Mouse (Mus musculus) kidney, postnatal 25 days (tissue): ENCODE measurements around the gene Aco2.
"Not testable (repeated sequence)": the region's sequence is repeated elsewhere in the genome, so short reads cannot be mapped to it uniquely, and the experiment has no call there.

Experiments
- DNase-seq, 2 experiments: peaks; one replicate each; pipeline ENCODE4 v3.0.0; 2021; ENCODE audit warnings: mixed read lengths in 2 of 2

Aco2 gene

DNA sequence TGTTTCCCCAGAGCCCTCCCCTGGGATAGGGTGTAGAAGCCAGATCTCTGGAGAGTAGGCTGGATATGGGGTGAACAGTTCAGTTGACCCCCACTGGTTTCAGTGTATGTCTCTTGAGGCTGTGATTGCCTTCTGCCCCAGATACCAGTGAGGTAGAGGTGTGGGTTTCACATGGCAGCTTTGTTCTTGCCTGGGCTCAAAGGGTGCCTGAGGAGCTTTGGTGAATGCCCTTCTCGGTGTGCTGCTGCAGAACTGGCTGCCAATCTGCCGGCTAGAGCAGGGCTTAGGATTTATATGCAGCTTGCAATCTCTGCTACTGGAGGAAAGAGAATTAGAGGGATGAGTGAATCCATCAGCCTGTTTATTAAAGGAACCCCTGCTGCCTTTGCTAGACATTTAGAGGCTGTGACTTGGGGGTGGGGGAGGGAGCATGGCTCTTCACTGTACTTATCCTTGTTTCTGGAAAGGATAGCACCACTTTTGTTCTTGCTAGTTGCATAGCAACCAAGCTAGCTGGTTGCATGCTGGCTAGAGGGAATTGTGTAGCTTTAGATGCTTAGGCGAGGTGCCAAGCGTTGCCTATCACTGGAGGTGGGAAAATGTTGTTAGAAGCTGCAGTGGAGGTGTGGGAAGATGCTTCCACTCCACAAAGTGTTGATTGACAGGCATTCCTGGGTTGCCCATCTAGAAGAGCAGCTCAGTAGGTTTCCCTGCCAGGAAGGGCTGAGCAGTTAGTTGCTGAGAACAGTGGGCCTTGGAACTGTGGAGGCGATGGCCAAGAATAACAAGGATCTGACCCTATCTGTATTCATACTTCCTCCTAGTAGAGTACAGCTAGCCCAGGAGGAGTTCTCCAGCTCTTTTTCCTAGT lies 7.7 kb downstream of the Aco2 start:
- no peak for DNase-seq

DNA sequence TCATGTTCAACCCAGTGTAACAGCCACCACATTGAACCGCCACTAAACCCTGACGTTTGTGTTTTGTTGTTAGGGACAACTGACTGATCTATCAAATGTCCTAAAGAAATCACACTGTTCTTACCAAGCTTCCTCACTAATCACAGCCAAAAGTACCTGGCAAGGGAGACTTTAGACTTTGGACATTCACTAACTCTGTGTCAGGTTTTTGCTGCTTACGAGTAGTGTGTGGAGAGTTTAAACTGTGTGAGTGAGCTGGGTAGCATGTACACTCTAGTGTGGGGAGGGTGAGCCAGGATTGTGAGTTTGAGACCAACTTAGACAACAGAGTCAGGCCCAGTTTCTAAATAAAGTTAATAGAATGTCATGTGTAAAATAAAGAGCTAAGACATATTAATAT lies 10.2 kb downstream of the Aco2 start:
- peak in 1 of 2 experiments; percentile 25 for DNase-seq

DNA sequence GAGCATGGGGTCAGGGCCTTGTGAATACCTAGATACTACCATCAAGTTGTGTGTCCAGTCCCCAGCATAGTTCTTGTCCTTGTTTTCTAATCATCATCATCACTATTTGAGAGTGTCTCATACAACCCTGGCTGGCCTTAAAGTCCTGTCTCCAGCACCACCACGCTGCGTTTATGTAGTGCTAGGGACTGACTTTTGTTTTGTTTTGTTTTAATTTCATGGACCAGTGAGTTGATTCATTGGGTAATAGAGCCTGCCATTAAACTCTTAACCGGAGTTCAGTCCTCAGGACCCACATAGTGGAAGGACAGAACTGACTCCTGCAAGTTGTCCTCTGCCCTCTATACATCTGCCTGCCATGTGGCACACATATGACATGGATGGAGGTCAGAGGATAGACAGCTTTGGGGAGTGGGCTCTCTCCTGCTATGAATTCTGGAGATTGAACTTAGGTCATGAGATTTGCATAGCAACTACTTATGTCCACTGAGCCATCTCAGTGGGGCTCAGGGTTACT lies 13.4 kb downstream of the Aco2 start:
- no peak for DNase-seq

- DNase-seq, result peak in 1 of 2 experiments; percentile 57
Measured at GRCm38 (mm10) chr15:81886795-81887550, 14.9 kb downstream of the Aco2 start.

DNA sequence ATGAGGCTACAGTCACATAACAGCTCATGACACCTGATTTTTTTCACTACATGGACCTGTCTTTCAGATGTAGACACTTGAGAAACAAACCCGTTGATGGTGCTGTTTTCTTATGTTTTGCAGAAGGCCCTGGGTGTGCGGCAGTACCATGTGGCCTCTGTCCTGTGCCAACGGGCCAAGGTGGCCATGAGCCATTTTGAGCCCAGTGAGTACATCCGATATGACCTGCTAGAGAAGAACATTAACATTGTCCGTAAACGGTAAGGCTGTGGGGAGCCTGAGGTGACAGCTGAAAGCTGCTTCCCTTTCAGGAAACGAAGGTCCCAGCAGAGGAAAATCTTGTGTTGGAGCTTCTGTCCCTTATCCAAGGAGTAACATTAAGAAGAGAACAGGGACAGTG lies 17.1 kb downstream of the Aco2 start:
- no peak for DNase-seq

GRCm38 (mm10) chr15:81891140-81891802 lies 19.2 kb downstream of the Aco2 start:
- DNase-seq, result no peak

- DNase-seq, result no peak
Measured at GRCm38 (mm10) chr15:81891822-81892580, 19.9 kb downstream of the Aco2 start.

DNA sequence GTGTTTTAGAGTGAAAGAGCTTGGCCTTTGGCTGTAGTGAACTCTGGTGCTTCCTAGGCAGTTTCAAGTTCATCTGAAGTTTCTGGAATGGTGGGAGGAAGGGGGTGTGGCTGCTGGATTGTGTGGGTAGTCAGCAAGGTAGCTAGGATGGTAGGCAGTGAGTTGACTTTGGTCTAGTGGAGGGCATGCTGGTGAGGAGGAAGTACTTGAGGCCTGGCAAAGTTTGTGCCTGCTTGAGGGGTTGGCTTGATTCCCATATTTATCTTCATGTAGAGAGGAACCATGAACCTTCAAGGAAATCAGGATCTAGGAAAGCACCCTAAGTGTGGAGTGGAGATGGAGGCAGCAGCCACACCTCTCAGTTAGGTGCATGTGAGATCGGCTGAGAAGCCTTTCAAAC lies 21.9 kb downstream of the Aco2 start:
- peak; percentile 65 to 83 for DNase-seq

DNA sequence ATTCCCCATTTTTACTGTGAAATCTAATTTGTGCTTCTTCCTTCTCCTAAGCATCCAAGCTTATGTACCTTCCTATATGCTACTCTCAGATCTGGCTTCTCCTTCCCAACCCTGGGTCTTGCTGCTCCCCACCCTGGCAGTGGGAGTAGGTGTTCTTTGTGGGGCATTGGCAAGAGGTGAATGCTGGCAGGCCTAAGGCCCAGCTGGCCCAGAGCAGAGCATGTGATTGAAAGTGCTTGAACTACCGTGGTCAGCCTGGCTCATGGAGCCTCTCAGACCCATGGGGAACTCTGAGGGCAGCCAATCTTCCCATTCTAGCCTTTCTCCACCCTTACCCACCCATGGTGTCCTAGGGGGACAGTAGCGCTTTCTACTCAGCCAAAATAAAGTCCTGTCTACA lies 24.3 kb downstream of the Aco2 start:
- no peak for DNase-seq

GRCm38 (mm10) chr15:81897607-81898285 lies 25.6 kb downstream of the Aco2 start:
- DNase-seq, result no peak

DNA sequence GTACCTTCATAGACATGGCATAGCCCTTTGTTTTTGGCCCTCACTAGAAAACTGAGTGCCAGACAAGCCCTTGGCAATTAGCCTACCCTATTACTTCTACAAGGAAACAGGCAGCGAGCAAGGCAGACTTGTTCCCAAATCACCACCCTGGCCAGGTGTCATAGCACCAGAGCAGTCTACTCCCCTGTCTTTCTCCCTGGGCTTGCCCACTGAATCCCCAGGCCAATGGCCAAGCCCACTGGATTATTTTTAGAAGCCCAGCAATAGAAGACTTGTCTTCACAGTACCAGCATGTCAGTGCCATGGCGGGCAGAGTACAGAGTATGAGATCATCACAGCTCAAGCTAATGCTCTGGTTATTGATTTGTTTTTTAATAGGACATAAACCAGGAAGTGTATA lies 26.6 kb downstream of the Aco2 start:
- DNase-seq, result no peak

DNA sequence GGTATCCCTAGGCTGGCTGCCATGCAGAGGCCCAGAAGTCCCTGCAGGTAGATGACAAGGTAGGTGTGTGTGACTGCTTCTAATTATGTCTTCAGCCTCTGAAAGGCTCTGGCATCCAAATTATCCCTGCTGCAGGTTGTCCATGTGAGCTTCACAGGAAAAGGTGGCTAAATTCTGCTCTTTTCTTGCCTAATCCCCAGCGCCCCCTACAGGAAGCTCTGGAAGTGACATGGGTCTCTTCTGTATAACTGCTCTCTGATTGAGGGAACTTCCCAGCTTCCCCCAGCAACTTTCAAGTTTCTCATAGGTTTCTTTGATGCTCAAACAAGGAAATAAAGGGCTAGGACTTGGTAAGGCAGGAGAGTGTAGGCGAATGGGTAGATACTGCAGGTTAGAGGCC lies 32.8 kb downstream of the Aco2 start:
- peak; percentile 77 to 89 for DNase-seq

GRCm38 (mm10) chr15:81907953-81908352 lies 35.8 kb downstream of the Aco2 start:
- DNase-seq, result no peak

GRCm38 (mm10) chr15:81908767-81909166 lies 36.7 kb downstream of the Aco2 start:
- DNase-seq, result not testable (repeated sequence)

- DNase-seq, result no peak
Measured at GRCm38 (mm10) chr15:81912498-81912897, 40.4 kb downstream of the Aco2 start.

- no peak for DNase-seq
Measured at GRCm38 (mm10) chr15:81914668-81915067, 42.6 kb downstream of the Aco2 start.

- no peak for DNase-seq
Measured at GRCm38 (mm10) chr15:81915663-81916062, 43.6 kb downstream of the Aco2 start.

DNA sequence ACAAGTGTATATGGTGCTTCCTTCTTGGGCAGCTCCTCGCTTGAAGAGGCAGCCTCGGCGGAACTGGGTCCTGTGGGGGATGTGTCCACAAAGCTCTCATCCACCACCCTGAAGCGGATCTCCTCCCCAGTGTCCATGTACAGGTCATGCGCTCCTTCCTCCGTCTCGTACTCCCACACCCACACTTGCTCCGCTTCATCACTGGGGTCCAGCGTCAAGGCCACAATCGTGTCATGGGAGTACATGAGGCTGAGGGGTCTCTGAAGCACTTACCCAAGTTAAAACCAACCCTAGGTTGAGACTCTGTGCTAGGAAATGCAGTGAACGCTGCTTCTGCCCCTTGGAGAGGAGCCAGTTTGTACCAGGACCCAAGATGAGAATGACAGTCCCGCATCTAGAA lies 45.1 kb downstream of the Aco2 start:
- DNase-seq, result no peak

DNA sequence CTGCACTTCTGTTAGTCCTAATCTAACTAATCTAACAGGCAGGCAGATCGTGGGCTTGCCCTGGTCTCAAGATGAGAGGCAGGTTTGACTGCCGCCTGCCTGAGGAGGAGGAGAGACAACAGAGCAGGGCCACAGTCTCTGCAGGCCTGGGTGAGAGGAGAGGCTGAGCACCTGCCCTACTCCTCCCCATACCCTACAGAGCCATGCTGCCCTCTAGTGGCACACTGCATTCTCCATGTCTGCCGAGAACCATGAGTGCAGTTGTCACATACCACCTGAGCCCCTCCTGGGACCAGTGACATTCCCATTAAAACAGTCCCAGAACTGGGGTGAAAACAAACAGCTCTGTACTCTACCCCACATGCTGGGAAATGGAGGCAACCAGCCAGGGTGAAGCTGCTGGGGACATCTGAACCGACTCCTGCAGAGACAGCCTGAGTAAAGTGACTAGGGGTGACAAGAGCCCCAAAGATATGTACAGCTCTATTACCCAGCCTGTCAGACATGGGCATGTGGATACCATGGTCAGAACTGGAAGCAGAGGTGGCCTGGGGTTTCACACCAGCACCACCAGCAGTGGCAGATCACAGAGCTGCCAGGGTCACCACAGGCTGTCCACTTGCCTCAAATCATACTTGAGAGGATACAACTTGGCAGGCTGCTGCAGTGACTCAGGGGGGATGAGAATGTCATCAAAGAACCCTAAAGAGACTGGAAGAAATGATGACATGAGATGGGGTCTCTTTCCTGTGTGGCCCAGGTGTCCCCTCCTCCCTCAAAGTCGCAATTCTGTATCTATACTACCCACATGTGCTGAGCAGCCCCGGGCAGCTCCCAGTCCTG lies 45.7 kb downstream of the Aco2 start:
- peak; percentile 86 to 89 for DNase-seq

GRCm38 (mm10) chr15:81919062-81919461 lies 47.0 kb downstream of the Aco2 start:
- DNase-seq, result peak; percentile 41 to 72
